Mouse (Mus musculus) midbrain, embryonic 15.5 days (tissue): ENCODE measurements at regions not wholly inside any gene's neighbourhood (a gene's known extent, or its start where the extent isn't known, plus 50 kb on each side); places are given as distances from the start of the nearest gene placed in this dataset.

Experiments used
- ATAC-seq: fragments of 200-750 bp; cut with Nextera tagmentation; replicated peaks from 2 replicates; pipeline ENCODE4 v1.8.0; 2017; ENCODE audit warnings: moderate TSS enrichment
- H3K27ac ChIP-seq: fragments of 300-500 bp; sonication (generic); 2 replicates; pipeline ENCODE4 v1.5.1; 2015; ENCODE audit warnings: mild to moderate bottlenecking, inconsistent platforms
- H3K27me3 ChIP-seq: fragments of 300-500 bp; sonication (generic); replicated peaks from 2 replicates; pipeline ENCODE4 v1.6.1; 2015; ENCODE audit warnings: inconsistent platforms
- H3K36me3 ChIP-seq: fragments of 300-500 bp; sonication (generic); replicated peaks from 2 replicates; pipeline ENCODE4 v1.6.1; 2015; ENCODE audit warnings: inconsistent platforms
- H3K4me1 ChIP-seq: fragments of 300-500 bp; sonication (generic); 2 replicates; pipeline ENCODE4 v1.6.1; 2015; ENCODE audit warnings: inconsistent platforms
- H3K4me2 ChIP-seq: fragments of 300-500 bp; sonication (generic); 2 replicates; pipeline ENCODE4 v1.6.1; 2015; ENCODE audit warnings: inconsistent platforms, mild to moderate bottlenecking, moderate library complexity
- H3K4me3 ChIP-seq: fragments of 300-500 bp; sonication (generic); 2 replicates; pipeline ENCODE4 v1.5.1; 2015; ENCODE audit warnings: mild to moderate bottlenecking, inconsistent platforms
- H3K9ac ChIP-seq: fragments of 300-500 bp; sonication (generic); 2 replicates; pipeline ENCODE4 v1.6.1; 2015; ENCODE audit warnings: mild to moderate bottlenecking, inconsistent platforms
- H3K9me3 ChIP-seq: fragments of 300-500 bp; sonication (generic); 2 replicates; pipeline ENCODE4 v1.6.1; 2016; ENCODE audit warnings: inconsistent platforms
- WGBS: fragments of 180-500 bp; shearing (Covaris S2); methylation state at CpG from one replicate; pipeline ENCODE4 v1.1.7; 2015; ENCODE audit warnings: mixed read lengths; 5-methylcytosine and 5-hydroxymethylcytosine counted together

DNA sequence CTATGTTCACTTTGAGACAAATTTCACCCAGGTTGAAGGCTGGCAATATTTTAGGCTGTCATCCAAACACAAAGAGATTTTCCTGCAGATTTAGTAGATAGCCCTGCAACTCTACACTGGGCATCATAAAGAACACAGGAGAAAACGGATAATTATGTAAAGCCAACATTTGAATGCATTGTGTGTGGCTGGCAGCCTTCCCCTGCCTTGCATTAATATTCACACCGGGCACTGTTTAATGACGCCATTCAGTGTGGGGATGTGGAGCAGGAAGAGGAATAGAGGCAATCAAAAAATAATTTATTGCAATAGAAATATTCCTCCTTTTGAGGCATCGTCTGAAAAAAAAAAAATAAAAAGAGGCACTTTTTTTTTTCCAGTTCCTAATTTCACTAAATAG lies 105.7 kb downstream of the Samd5 start:
- ATAC-seq: peak; percentile 77
- Histone ChIP-seq H3K36me3 (no peaks in the 10 kb centered on the region), H3K4me1 (peaks cover 16% of the 10 kb centered on the region), H3K9me3 (no peaks in the 10 kb centered on the region), H3K4me3 (no peak overlapping the region), H3K27me3 (no peaks in the 10 kb centered on the region), H3K4me2 (0 out of 2 replicates have a peak overlapping the region, but pooled peaks have one; percentile 26), H3K9ac (no peak overlapping the region), H3K27ac (peak overlapping the region; percentile 69)
- 17% methylated on average over 4 of the region's 4 CpGs for WGBS

DNA sequence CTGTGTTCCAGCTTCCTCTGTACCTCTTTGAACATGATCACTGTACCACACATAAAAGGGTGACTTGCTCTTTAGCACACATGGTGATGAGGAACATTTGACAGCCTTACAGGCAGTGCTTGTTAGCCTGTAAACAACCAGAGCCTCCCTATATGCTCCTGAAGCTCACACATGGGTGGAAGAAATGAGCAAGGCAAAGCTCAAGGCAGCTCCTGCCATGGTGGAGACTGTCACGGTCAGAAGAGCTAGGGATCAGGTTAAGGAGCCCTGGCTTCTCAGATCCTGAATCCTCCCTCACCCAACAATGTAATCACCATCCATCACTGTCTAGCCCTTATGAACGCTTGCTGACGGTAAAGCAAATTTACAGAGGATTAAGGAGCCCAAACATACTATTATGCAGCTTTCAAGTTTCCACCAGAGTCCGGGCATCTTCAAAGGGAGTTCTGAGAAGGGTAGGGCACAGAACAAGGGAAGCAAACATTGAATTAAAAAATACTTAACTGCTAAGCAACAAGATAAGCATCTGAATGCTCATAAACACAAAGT lies 117.4 kb downstream of the Samd5 start:
- Histone ChIP-seq H3K27ac (no peak overlapping the region), H3K27me3 (no peaks in the 10 kb centered on the region), H3K4me3 (no peak overlapping the region), H3K36me3 (no peaks in the 10 kb centered on the region), H3K9ac (no peak overlapping the region), H3K4me1 (0 out of 2 replicates have a peak, but pooled peaks cover 3% of the 10 kb centered on the region), H3K4me2 (no peak overlapping the region), H3K9me3 (no peaks in the 10 kb centered on the region)
- 16% methylated on average over 4 of the region's 4 CpGs for WGBS
- ATAC-seq: no peak

DNA sequence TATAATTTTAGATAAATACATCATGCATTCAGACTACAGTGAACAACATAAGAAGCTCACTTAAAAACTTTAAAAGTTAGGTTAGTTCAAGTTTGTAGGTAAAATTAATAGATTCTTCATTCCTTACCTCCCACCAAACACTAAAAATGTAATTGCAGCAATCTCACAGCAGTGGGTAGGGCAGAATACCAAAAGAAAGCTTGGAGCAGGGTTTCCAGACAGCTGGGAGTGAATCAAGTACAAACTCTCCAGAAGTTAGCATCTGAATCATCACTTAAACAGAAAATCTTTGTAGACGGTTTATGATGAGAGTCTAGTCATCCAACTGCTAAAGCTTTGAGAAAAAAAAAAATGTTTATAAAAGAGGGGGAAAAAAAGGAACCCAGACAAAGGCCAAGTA lies 117.9 kb downstream of the Samd5 start:
- Histone ChIP-seq H3K27me3 (no peaks in the 10 kb centered on the region), H3K27ac (no peak overlapping the region), H3K36me3 (no peaks in the 10 kb centered on the region), H3K4me3 (no peak overlapping the region), H3K4me2 (no peak overlapping the region), H3K4me1 (0 out of 2 replicates have a peak, but pooled peaks cover 3% of the 10 kb centered on the region), H3K9me3 (no peaks in the 10 kb centered on the region), H3K9ac (no peak overlapping the region)
- WGBS: 44% methylated on average over 1 of the region's 1 CpGs
- ATAC-seq: no peak

DNA sequence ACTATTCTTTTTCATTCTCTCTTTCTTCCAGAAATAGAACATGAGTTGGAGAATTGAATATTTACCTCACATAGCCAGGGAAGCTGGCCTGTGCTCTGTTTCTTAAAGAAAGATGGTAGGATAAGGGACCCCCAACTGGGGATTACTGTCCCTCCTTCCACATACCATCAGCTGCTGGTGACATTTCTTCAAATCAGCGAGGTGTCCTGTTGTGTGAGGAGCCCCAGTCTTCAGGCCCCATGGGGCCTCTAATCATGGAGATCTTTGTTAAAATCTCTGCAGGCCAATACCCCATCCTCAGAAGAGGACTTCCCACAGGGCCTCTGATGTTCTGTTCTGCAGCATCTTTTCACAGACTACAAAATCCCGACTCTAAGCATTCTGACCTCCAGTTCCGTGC lies 121.1 kb downstream of the Samd5 start:
- 12% methylated on average over 3 of the region's 3 CpGs for WGBS
- no peaks in the 10 kb centered on the region for H3K27me3 ChIP-seq
- no peaks in the 10 kb centered on the region for H3K36me3 ChIP-seq
- no peaks in the 10 kb centered on the region for H3K4me1 ChIP-seq
- H3K9me3 ChIP-seq: no peaks in the 10 kb centered on the region
- H3K27ac ChIP-seq: no peak overlapping the region
- ATAC-seq: peak; percentile 63; the same call in 1 of the 2 replicates
- no peak overlapping the region for H3K4me2 ChIP-seq
- no peak overlapping the region for H3K9ac ChIP-seq
- no peak overlapping the region for H3K4me3 ChIP-seq

DNA sequence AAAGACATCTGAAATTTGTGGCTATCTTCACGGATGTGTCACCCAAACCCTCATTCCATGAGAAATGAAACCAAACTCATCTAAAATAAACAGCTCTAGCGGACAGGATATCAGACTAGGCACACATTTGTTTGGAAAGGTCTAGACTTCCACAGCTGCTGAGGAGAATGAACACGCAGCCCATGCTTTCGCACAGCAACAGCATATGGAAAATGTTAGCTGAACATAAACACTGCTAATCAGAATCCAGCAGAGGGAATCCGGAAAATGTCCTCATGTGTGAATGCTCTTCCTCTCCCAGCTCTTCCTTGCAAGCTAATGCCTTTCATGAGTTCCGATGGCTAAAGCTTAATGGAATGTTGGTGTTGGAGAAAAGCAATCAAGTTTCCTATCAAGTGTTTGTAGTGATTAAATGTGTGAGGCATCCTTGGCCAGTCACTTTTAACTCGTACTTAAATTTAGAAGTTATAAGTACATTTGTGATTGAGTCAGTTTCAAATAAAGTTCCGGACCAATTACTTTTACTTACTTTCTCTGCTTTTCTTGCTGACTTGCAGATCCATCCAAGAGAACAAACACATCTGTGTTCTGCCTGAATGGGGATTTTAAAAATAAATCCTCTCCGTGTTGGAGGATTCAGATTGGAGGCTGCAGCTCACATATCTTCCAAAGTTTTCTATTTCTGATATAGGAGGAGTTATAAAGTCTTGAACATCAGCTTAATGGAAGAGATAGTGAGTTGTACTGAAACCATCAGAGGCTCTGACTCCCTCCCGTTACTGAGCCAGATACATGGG lies 124.9 kb downstream of the Samd5 start:
- 80% methylated on average over 10 of the region's 10 CpGs for WGBS
- Histone ChIP-seq H3K27me3 (no peaks in the 10 kb centered on the region), H3K9me3 (no peaks in the 10 kb centered on the region), H3K4me1 (peaks cover 8% of the 10 kb centered on the region), H3K9ac (no peak overlapping the region), H3K27ac (no peak overlapping the region), H3K36me3 (no peaks in the 10 kb centered on the region), H3K4me3 (no peak overlapping the region), H3K4me2 (no peak overlapping the region)
- no peak for ATAC-seq

DNA sequence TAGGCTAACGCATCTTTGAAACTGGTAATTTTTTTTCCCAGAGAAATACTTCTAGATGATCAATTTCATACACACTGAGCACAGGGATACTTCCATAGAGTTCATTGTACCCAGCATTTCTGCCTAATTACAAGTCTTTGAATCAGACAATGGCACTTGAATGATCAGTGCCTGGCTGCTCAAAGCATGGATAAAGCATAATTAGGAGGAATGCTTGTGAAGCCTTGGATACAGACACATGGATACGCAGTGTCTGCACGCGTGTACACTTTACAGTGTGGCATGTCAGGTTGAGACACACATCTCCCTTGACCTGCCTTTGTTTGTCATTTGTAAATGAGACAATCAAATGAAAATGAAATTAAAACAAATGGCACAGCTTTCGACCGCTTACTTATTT lies 129.2 kb downstream of the Samd5 start:
- H3K27ac ChIP-seq: no peak overlapping the region
- WGBS: 46% methylated on average over 6 of the region's 6 CpGs
- no peak overlapping the region for H3K4me2 ChIP-seq
- peaks cover 17% of the 10 kb centered on the region for H3K4me1 ChIP-seq
- H3K9ac ChIP-seq: no peak overlapping the region
- no peak overlapping the region for H3K4me3 ChIP-seq
- H3K9me3 ChIP-seq: no peaks in the 10 kb centered on the region
- H3K36me3 ChIP-seq: no peaks in the 10 kb centered on the region
- ATAC-seq: peak; percentile 71
- no peaks in the 10 kb centered on the region for H3K27me3 ChIP-seq

DNA sequence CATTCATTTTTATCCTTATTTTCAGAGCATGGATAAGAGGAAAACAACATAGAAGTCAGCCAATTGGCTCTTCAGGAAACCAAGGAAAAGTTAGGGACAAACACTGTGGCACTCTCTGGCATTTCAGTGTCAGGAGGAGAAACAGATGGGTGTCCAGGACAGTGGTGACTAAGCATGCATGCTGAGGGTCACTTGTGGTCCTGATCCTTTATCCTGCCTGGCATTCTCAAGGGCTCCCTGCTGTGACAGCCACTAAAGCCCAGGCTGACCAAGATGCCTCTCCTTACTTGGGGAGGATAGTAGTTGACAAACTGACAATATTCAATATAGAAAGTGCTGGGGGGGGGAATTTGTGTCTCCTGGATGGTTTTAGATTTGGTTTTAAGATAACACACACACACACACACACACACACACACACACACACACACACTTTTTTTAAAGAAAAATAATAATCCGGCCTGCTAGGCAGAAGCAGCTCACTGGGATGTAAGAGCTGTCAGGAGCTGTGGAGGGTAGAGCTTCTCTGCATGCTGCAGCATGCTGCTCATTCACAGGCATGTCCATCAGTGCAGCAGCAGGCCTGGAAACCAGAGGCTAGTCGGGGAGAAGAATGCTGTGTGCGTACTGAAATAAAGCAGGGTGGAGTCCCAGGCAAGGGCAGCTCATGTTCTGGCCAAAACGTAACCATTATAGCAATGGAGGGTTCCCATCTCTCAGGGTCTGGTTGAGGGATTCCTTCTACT lies 130.8 kb downstream of the Samd5 start:
- ATAC-seq: peak; percentile 62; the same call in 1 of the 2 replicates
- Histone ChIP-seq H3K36me3 (no peaks in the 10 kb centered on the region), H3K4me1 (peaks cover 17% of the 10 kb centered on the region), H3K9ac (no peak overlapping the region), H3K27me3 (no peaks in the 10 kb centered on the region), H3K27ac (no peak overlapping the region), H3K4me2 (no peak overlapping the region), H3K9me3 (no peaks in the 10 kb centered on the region), H3K4me3 (no peak overlapping the region)
- 34% methylated on average over 4 of the region's 4 CpGs for WGBS

DNA sequence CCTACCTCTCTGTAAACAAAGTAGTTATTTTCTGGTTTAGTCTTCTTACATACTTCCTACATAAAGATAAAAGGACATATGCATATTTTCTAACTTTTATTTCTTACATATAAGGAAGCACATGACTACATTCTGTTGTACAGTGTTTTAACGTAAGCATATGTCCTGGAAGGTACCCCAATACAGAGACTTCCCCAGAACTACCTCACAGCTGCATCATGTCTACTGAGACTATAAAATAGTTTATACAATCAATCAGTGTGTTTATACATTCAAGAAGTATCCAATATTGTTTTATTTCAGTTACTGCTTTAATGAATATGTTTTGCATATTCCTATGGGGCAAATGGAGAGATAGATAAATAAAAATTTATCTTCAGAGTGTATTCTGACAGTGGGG lies 133.4 kb downstream of the Samd5 start:
- H3K4me1 ChIP-seq: peaks cover 17% of the 10 kb centered on the region
- no peak overlapping the region for H3K4me2 ChIP-seq
- H3K9ac ChIP-seq: no peak overlapping the region
- 86% methylated on average over 1 of the region's 1 CpGs for WGBS
- no peaks in the 10 kb centered on the region for H3K27me3 ChIP-seq
- H3K9me3 ChIP-seq: no peaks in the 10 kb centered on the region
- H3K36me3 ChIP-seq: no peaks in the 10 kb centered on the region
- H3K27ac ChIP-seq: no peak overlapping the region
- no peak overlapping the region for H3K4me3 ChIP-seq
- no peak for ATAC-seq

DNA sequence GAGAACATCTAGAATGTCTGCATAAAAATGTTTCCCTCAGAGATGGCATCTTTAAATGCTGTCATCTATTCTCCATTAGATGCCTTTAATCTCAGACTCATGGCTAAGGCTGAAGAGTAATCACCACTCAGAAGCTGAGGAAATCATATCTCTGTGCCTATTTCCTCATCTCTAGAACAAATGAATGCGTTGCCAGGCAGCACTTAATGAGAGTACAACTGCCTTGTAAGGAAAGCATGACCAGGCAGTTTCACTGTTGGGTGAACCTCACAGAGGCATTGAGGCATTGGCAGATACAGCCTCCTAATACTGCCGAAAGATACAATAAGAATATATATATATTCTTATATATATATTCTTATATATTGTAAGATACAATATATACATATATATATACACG lies 137.3 kb downstream of the Samd5 start:
- no peak for ATAC-seq
- Histone ChIP-seq H3K27me3 (no peaks in the 10 kb centered on the region), H3K27ac (no peak overlapping the region), H3K4me3 (no peak overlapping the region), H3K9ac (no peak overlapping the region), H3K9me3 (no peaks in the 10 kb centered on the region), H3K4me1 (peaks cover 19% of the 10 kb centered on the region), H3K4me2 (no peak overlapping the region), H3K36me3 (no peaks in the 10 kb centered on the region)
- 90% methylated on average over 3 of the region's 3 CpGs for WGBS

DNA sequence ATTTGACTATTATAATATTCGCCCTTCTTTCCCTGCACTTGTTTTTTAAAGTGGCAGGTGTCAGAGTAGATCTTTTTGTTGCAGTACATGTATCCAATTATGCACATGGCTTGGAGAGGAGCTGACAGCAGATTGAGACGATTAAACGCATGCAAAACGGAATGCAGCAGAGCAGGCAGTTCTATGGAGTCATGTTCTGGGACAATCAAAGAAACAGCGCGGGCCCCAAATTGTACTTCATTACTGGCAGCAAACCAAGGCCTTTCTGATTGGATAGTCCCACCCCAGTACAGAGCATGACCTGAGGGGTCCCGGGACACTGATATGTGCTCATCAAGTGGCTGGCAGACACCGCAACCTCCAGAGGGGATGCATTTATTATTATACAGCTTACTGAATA lies 140.5 kb downstream of the Samd5 start:
- 25% methylated on average over 8 of the region's 8 CpGs for WGBS
- H3K27ac ChIP-seq: no peak overlapping the region
- H3K4me1 ChIP-seq: peaks cover 19% of the 10 kb centered on the region
- no peak overlapping the region for H3K4me2 ChIP-seq
- H3K27me3 ChIP-seq: no peaks in the 10 kb centered on the region
- H3K9ac ChIP-seq: no peak overlapping the region
- H3K9me3 ChIP-seq: no peaks in the 10 kb centered on the region
- no peak overlapping the region for H3K4me3 ChIP-seq
- H3K36me3 ChIP-seq: no peaks in the 10 kb centered on the region
- ATAC-seq: peak; percentile 67

DNA sequence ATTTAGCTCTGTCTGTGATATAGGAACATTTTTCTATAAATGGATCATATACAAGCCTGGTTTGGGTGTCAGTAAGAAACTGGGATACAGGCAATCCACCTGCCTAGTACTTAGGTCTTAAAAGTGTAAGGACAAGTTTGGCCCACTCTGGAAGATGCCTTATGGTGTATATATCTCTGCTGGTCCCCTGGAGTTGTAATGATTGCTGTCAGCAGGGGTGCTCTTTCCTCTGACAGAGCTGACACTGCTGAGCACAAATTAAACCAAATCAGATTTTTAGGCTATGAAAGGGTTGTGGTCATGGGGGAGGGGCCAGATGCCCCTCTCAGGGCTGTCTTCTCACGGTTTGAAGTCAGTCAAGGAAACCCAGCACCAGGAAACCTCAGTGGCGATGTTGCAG lies 141.7 kb downstream of the Samd5 start:
- WGBS: 14% methylated on average over 2 of the region's 2 CpGs
- H3K9me3 ChIP-seq: no peaks in the 10 kb centered on the region
- no peak overlapping the region for H3K27ac ChIP-seq
- H3K36me3 ChIP-seq: no peaks in the 10 kb centered on the region
- no peaks in the 10 kb centered on the region for H3K27me3 ChIP-seq
- H3K4me2 ChIP-seq: no peak overlapping the region
- H3K4me3 ChIP-seq: no peak overlapping the region
- peaks cover 19% of the 10 kb centered on the region for H3K4me1 ChIP-seq
- H3K9ac ChIP-seq: no peak overlapping the region
- ATAC-seq: no peak; the same call in 1 of the 2 replicates

DNA sequence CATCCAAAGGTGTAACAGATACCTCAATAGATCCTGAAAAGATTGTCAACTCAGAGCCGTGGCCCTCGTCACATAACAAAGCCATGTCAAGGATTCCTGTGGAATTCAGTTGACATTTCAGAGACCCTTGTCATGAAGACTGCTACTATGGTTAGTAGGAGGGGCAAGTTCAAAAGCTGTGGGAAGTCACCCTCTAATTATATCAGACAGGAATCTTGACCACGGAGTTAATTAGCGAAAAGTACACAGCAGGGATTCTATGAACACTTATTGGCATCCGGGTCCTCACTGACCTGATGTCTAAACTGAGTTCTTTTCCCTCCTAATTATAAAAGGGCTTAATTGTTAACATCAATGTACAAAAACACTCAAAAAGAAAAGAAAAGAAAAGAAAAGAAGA lies 143.1 kb downstream of the Samd5 start:
- Histone ChIP-seq H3K4me2 (no peak overlapping the region), H3K9me3 (no peaks in the 10 kb centered on the region), H3K36me3 (no peaks in the 10 kb centered on the region), H3K4me3 (no peak overlapping the region), H3K27me3 (no peaks in the 10 kb centered on the region), H3K4me1 (peaks cover 19% of the 10 kb centered on the region), H3K27ac (no peak overlapping the region), H3K9ac (no peak overlapping the region)
- WGBS: 30% methylated on average over 5 of the region's 5 CpGs
- no peak for ATAC-seq
